Mouse (Mus musculus) layer of hippocampus, adult 9-10 months (tissue): ENCODE measurements at regions not wholly inside any gene's neighbourhood (a gene's known extent, or its start where the extent isn't known, plus 50 kb on each side); places are given as distances from the start of the nearest gene placed in this dataset.
"Not testable (repeated sequence)": the region's sequence is repeated elsewhere in the genome, so short reads cannot be mapped to it uniquely, and the experiment has no call there.

Source experiments
- DNase-seq: peaks from one replicate; pipeline ENCODE4 v3.0.0; 2022; ENCODE audit warnings: low spot score

- peak; percentile 78 for DNase-seq
Observed at GRCm38 (mm10) chrX:75734628-75735302, 140.2 kb downstream of the Pls3 start.

GRCm38 (mm10) chrX:75733651-75734050 is 141.3 kb downstream of the Pls3 start:
- DNase-seq: peak; percentile 78

- not testable (repeated sequence) for DNase-seq
Observed at GRCm38 (mm10) chrX:75729791-75730190, 145.2 kb downstream of the Pls3 start.

- DNase-seq: no peak
Observed at GRCm38 (mm10) chrX:75728507-75728906, 146.5 kb downstream of the Pls3 start.

GRCm38 (mm10) chrX:75723542-75723941 is 145.5 kb upstream of the Rab39b start:
- DNase-seq: not testable (repeated sequence)

- DNase-seq: no peak
Observed at GRCm38 (mm10) chrX:75699949-75700348, 121.9 kb upstream of the Rab39b start.

GRCm38 (mm10) chrX:75675271-75675670 is 97.2 kb upstream of the Rab39b start:
- not testable (repeated sequence) for DNase-seq

- DNase-seq: peak; percentile 99
Observed at GRCm38 (mm10) chrX:75673920-75674665, 96.1 kb upstream of the Rab39b start.

- no peak for DNase-seq
Observed at GRCm38 (mm10) chrX:75673586-75673919, 95.5 kb upstream of the Rab39b start.

- DNase-seq: no peak
Observed at GRCm38 (mm10) chrX:75672976-75673375, 94.9 kb upstream of the Rab39b start.

GRCm38 (mm10) chrX:75667636-75668035 is 89.6 kb upstream of the Rab39b start:
- no peak for DNase-seq

- DNase-seq: no peak
Observed at GRCm38 (mm10) chrX:75643402-75643801, 65.4 kb upstream of the Rab39b start.
